Mouse (Mus musculus) liver, embryonic 14.5 days (tissue): ENCODE data around the gene Msi2. TPM values are rescaled to one million over a fixed set of nuclear protein-coding genes. Genes with fewer than 3 reads are reported as not detected.

Experiments used
- ATAC-seq: fragments of 200-750 bp; cut with Nextera tagmentation; 2 replicates; pipeline ENCODE4 v1.8.0; 2017; ENCODE audit warnings: moderate number of reproducible peaks, mild to moderate bottlenecking, moderate library complexity; ENCODE audit not compliant: insufficient read depth
- DNase-seq, 3 experiments: peaks; one replicate each; pipeline ENCODE4 v3.0.0-alpha.2; 2012 to 2013; ENCODE audit warnings: low read depth in 3 of 3, low spot score in 3 of 3
- H3K27ac ChIP-seq: fragments of 300-500 bp; sonication (generic); 2 replicates; pipeline ENCODE4 v1.5.1; 2014; ENCODE audit warnings: moderate library complexity, mild to moderate bottlenecking, control low read depth, inconsistent platforms
- H3K27me3 ChIP-seq: fragments of 300-500 bp; sonication (generic); 2 replicates; pipeline ENCODE4 v1.6.1; 2014; ENCODE audit warnings: mild to moderate bottlenecking, low read length, moderate library complexity; ENCODE audit not compliant: control insufficient read depth, insufficient read depth
- H3K36me3 ChIP-seq: fragments of 300-500 bp; sonication (generic); replicated peaks from 2 replicates; pipeline ENCODE4 v1.6.1; 2014; ENCODE audit warnings: low read depth; ENCODE audit not compliant: control insufficient read depth, insufficient read depth
- H3K4me1 ChIP-seq, 2 experiments: fragments of 200-500 bp in 1 of 2; fragments of 300-500 bp in 1 of 2; sonication (generic) in 1 of 2; replicated peaks; 2 replicates each; pipeline ENCODE4 v1.6.1; 2012 to 2014; ENCODE audit warnings: antibody characterized with exemption in 1 of 2, inconsistent platforms in 1 of 2, low read length in 1 of 2; ENCODE audit not compliant: control insufficient read depth in 2 of 2, insufficient read depth in 2 of 2
- H3K4me2 ChIP-seq: fragments of 300-500 bp; sonication (generic); 2 replicates; pipeline ENCODE4 v1.6.1; 2014; ENCODE audit warnings: low read depth, mild to moderate bottlenecking, control low read depth, moderate library complexity
- H3K4me3 ChIP-seq, 2 experiments: fragments of 200-500 bp in 1 of 2; fragments of 300-500 bp in 1 of 2; sonication (generic) in 1 of 2; 2 replicates each; pipeline ENCODE4 v1.5.1; 2012 to 2014; ENCODE audit warnings: low read depth in 2 of 2, low read length in 2 of 2, mild to moderate bottlenecking in 2 of 2, control low read depth in 1 of 2, inconsistent platforms in 1 of 2, moderate library complexity in 1 of 2; ENCODE audit not compliant: insufficient read depth in 1 of 2
- H3K9ac ChIP-seq: fragments of 300-500 bp; sonication (generic); replicated peaks from 2 replicates; pipeline ENCODE4 v1.6.1; 2014; ENCODE audit warnings: mild to moderate bottlenecking, control low read depth, moderate library complexity
- H3K9me3 ChIP-seq: fragments of 300-500 bp; sonication (generic); 2 replicates; pipeline ENCODE4 v1.6.1; 2016; ENCODE audit warnings: low read length, mixed read lengths; ENCODE audit not compliant: control insufficient read depth
- CTCF ChIP-seq: IDR thresholded peaks from 2 replicates; pipeline ENCODE4 v1.5.1; 2016; ENCODE audit warnings: antibody characterized with exemption, low read depth, control low read depth
- EP300 ChIP-seq: IDR thresholded peaks from 2 replicates; pipeline ENCODE4 v1.6.1; 2016; ENCODE audit warnings: antibody characterized with exemption, low read depth
- WGBS: fragments of 180-500 bp; shearing (Covaris S2); extraction: QIAGEN DNeasy Blood & Tissue Kit; methylation state at CpG from one replicate; pipeline ENCODE4 v1.1.7; 2014; ENCODE audit not compliant: insufficient replicate concordance; 5-methylcytosine and 5-hydroxymethylcytosine counted together
- polyA plus RNA-seq, 2 experiments: library from polyadenylated mRNA; depleted of rRNA in 1 of 2; stranded (reverse) in 1 of 2; unstranded in 1 of 2; fragments of >200 nt; fragmentation: Nextera tagmentation in 1 of 2; extraction: Ambion mirVana in 1 of 2; gene quantifications; 2 replicates each; pipeline versions ENCODE4 v1.2.1 to v1.2.3; 2012 to 2014

The Msi2 gene
- polyA plus RNA-seq, 2 experiments, result 2.1 to 6.2 TPM

DNA sequence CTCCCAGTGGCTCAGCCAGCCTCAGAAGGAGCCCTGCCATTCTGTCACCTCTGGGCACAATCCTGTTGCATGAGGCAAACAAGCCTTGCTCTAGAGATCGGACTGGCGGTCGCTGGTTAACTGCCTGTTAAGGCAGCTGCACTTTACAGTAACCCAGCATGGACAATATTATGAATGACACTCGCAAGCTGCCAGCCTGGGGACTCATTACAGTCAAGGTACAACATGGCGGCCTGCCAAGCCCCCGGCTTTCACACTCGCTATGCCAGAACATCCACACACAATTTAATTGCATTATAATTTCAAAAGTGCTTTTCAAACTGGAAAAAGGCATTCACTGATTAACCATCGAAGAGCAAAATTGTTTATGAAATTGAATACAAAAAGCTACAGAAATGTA lies 275.0 kb downstream of the Msi2 start:
- Histone ChIP-seq H3K27me3 (no peaks in the 10 kb centered on the region), H3K4me1 (no peaks in the 10 kb centered on the region), H3K9ac (no peak overlapping the region), H3K9me3 (no peaks in the 10 kb centered on the region), H3K4me3 (no peak overlapping the region), H3K4me2 (no peak overlapping the region), H3K27ac (no peak overlapping the region), H3K36me3 (no peaks in the 10 kb centered on the region)
- no peak for ATAC-seq
- TF ChIP-seq EP300 (no peak), CTCF (no peak)
- 82% methylated on average over 8 of the region's 8 CpGs for WGBS
- no peak for DNase-seq

DNA sequence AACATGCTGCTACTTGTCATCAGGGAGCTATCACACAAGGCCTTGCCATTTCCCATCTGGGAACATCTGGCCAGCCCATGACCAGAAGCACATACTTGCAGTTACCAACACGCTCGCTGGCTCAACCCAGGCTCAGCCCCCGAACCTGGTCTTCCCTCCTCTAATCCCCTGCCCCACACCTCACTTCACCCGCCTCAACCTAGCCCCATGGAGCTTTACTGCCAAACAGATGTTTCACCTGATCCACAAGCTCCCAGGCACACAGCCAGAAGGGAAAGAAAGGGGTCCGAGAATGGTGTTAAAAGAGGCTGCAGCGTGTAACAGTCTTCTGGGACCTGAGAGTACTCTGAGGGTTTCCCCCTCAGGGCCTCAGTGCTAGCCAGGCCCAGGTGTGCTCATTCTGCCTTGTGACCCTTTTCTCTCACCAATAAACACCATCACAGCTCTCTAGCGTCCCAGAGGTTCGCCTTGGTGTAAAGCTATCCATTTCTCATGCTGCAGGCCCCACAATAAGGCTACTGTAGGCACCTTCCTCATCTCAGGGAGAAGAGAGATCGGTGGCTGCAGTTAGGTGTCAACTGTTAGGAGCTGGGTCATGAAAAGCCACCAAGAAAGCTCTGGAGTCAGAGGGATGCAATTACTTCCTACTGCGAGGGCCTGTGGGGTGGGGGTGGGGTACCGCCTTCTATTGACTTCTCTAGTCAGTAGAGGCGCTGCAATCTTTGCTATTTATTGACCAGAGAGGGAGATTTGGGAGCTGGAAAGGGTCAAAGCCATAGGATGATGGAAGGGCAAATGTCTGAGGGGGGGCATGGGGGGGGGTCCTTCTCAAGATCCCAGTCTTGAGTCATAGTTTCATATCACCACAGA lies 276.2 kb downstream of the Msi2 start:
- H3K36me3 ChIP-seq, result no peaks in the 10 kb centered on the region
- no peak overlapping the region for H3K4me2 ChIP-seq
- no peak for DNase-seq
- no peak overlapping the region for H3K27ac ChIP-seq
- no peak overlapping the region for H3K9ac ChIP-seq
- no peaks in the 10 kb centered on the region for H3K9me3 ChIP-seq
- WGBS, result 61% methylated on average over 12 of the region's 12 CpGs
- no peak for ATAC-seq
- H3K4me1 ChIP-seq, result no peaks in the 10 kb centered on the region
- H3K27me3 ChIP-seq, result no peaks in the 10 kb centered on the region
- TF ChIP-seq EP300 (no peak), CTCF (no peak)
- H3K4me3 ChIP-seq, result no peak overlapping the region

DNA sequence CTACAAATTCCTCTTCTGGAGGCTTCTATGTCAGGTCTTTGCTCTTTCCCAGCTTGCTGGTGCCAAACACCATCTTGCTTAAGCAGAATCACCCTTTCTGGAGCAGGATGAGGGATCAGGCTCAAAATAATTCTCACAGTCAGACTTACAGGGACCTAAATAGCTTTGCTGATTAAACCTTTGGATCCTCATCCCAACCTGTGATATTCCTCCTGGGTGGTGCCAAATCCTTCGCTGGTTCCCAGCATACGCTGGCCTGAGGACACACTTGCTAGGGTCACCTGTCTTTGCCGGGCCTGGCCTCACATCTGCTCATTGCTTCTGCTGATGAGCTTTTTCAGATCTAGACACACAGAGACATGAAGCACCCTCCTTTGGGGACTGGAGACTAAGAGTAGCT lies 279.7 kb downstream of the Msi2 start:
- Histone ChIP-seq H3K4me2 (no peak overlapping the region), H3K27me3 (no peaks in the 10 kb centered on the region), H3K9me3 (no peaks in the 10 kb centered on the region), H3K27ac (no peak overlapping the region), H3K36me3 (no peaks in the 10 kb centered on the region), H3K4me3 (no peak overlapping the region), H3K4me1 (no peaks in the 10 kb centered on the region), H3K9ac (no peak overlapping the region)
- no peak for DNase-seq
- ATAC-seq, result no peak
- WGBS, result 75% methylated on average over 3 of the region's 3 CpGs
- TF ChIP-seq EP300 (no peak), CTCF (no peak)

GRCm38 (mm10) chr11:88436596-88436995 lies 281.7 kb downstream of the Msi2 start:
- H3K9ac ChIP-seq, result no peak overlapping the region
- WGBS, result 83% methylated on average over 2 of the region's 2 CpGs
- H3K4me2 ChIP-seq, result no peak overlapping the region
- H3K27ac ChIP-seq, result no peak overlapping the region
- H3K27me3 ChIP-seq, result no peaks in the 10 kb centered on the region
- no peaks in the 10 kb centered on the region for H3K36me3 ChIP-seq
- ATAC-seq (no peak), DNase-seq (no peak)
- no peaks in the 10 kb centered on the region for H3K4me1 ChIP-seq
- no peaks in the 10 kb centered on the region for H3K9me3 ChIP-seq
- H3K4me3 ChIP-seq, result no peak overlapping the region
- TF ChIP-seq EP300 (no peak), CTCF (no peak)

- Histone ChIP-seq H3K27ac (no peak overlapping the region), H3K27me3 (no peaks in the 10 kb centered on the region), H3K36me3 (no peaks in the 10 kb centered on the region), H3K4me3 (no peak overlapping the region), H3K4me2 (no peak overlapping the region), H3K4me1 (no peaks in the 10 kb centered on the region), H3K9ac (no peak overlapping the region), H3K9me3 (no peaks in the 10 kb centered on the region)
- no peak for TF ChIP-seq CTCF
- TF ChIP-seq EP300, result no peak
- DNase-seq, result no peak
- 53% methylated on average over 6 of the region's 6 CpGs for WGBS
- ATAC-seq, result no peak
These were observed 282.8 kb downstream of the Msi2 start for GRCm38 (mm10) chr11:88435543-88435942.
